Mouse (Mus musculus): ENCODE results near the gene Sapcd1.
A peak's percentile ranks its signal among the peaks of the same experiment; 100 is the strongest.

The Sapcd1 gene

GRCm38 (mm10) chr17:35027277-35028068 is at the start of gene Sapcd1:
Gene Sapcd1, minus strand, starts transcription at chr17:35028016.
- no peak for DNase-seq

GRCm38 (mm10) chr17:35077285-35077684 is 49.5 kb upstream of the Sapcd1 start:
- DNase-seq, result no peak

- DNase-seq, result no peak
Measured at GRCm38 (mm10) chr17:35076507-35077176, 48.8 kb upstream of the Sapcd1 start, which contains the start of gene Ly6g6e. Gene Ly6g6e, plus strand, starts transcription at chr17:35076902.

GRCm38 (mm10) chr17:35074097-35074496 is 46.3 kb upstream of the Sapcd1 start:
- DNase-seq, result peak; percentile 90

GRCm38 (mm10) chr17:35071454-35071853 is 43.6 kb upstream of the Sapcd1 start:
- DNase-seq, result no peak

GRCm38 (mm10) chr17:35070556-35071229 is 42.9 kb upstream of the Sapcd1 start:
- DNase-seq, result peak; percentile 96

GRCm38 (mm10) chr17:35068213-35068914 is 40.5 kb upstream of the Sapcd1 start:
- no peak for DNase-seq

GRCm38 (mm10) chr17:35066084-35066483 is 38.3 kb upstream of the Sapcd1 start, which contains the start of gene Mpig6b:
Gene Mpig6b, minus strand, starts transcription at chr17:35066184.
- DNase-seq, result no peak

GRCm38 (mm10) chr17:35064951-35065947 is 37.4 kb upstream of the Sapcd1 start, which contains the start of gene Ly6g6c:
Gene Ly6g6c, plus strand, starts transcription at chr17:35065388.
- DNase-seq, result peak; percentile 71

GRCm38 (mm10) chr17:35064378-35064877 is 36.6 kb upstream of the Sapcd1 start:
- peak; percentile 78 for DNase-seq

- no peak for DNase-seq
Measured at GRCm38 (mm10) chr17:35063466-35063865, 35.6 kb upstream of the Sapcd1 start.

GRCm38 (mm10) chr17:35061299-35061698 is 33.5 kb upstream of the Sapcd1 start:
- no peak for DNase-seq

GRCm38 (mm10) chr17:35060737-35061297 is 33.0 kb upstream of the Sapcd1 start:
- DNase-seq, result peak; percentile 50

- peak; percentile 62 for DNase-seq
Measured at GRCm38 (mm10) chr17:35060071-35060470, 32.3 kb upstream of the Sapcd1 start.

GRCm38 (mm10) chr17:35058911-35059892 is 31.4 kb upstream of the Sapcd1 start, which contains the start of gene Ddah2:
Gene Ddah2, plus strand, starts transcription at chr17:35059035.
- DNase-seq, result peak; percentile 87

GRCm38 (mm10) chr17:35058316-35058715 is 30.5 kb upstream of the Sapcd1 start:
- DNase-seq, result peak; percentile 41

GRCm38 (mm10) chr17:35057090-35057489 is 29.3 kb upstream of the Sapcd1 start:
- no peak for DNase-seq

GRCm38 (mm10) chr17:35055691-35056495 is 28.1 kb upstream of the Sapcd1 start:
- no peak for DNase-seq
